In the genomic region with DNA sequence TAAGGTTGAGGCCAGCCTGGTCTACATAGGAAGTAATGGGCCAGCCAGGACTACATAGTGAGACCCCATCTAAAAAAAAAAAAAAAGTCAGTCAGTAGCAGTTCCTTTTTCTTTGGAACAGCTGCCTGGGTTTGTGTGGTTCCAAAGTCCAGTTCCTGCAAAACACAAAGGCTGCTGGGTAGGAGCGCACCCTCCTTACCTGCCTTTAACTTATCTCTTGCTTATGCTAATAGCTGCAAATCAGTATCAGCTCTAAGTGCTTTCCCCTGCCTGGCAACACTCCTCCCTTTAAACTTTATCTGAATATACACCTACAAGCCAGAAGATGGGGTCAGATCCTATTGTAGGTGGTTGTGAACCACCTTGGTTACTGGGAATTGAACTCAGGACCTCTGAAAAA, we compare ENCODE assay signal across 26 mouse cellular contexts. TPM values are rescaled to one million over a fixed set of nuclear protein-coding genes. Genes with fewer than 3 reads are reported as not detected.
DNase-seq lines count a peak whose midpoint lies in the region; ATAC-seq and TF ChIP-seq lines count a peak whose summit lies in the region.
"Had no signal": no experiment of that assay in that cellular context is flagged by ENCODE, and none has a peak within 500 bp of the region (broad histone marks: within the 10 kb centered on the region; RNA-seq: fewer than 3 reads in every experiment).

No protein-coding gene starts in this region.

- peak overlapping the region; percentile 24; the same call in 1 of the 2 replicates for H3K27ac ChIP-seq in liver, embryonic 15.5 days (replicated peaks)
- H3K27ac ChIP-seq in liver, embryonic 12.5 days: no peak overlapping the region
- peak overlapping the region; percentile 32; the same call in 1 of the 2 replicates for H3K27ac ChIP-seq in bone marrow macrophage, adult 2 months (ENCODE audit: insufficient read depth, low read depth, low read length)
- peak overlapping the region; percentile 51; the same call in 1 of the 2 replicates for H3K27ac ChIP-seq in stomach, embryonic 15.5 days
- H3K27ac ChIP-seq: embryonic facial prominence, embryonic 12.5 days; heart, embryonic 13.5 days; hindbrain, embryonic 12.5 days; limb, embryonic 10.5 days; midbrain, embryonic 12.5 days; neural tube, embryonic 15.5 days had no signal

- H3K36me3 ChIP-seq in liver, embryonic 15.5 days (replicated peaks): no peaks in the 10 kb centered on the region
- H3K36me3 ChIP-seq in liver, embryonic 12.5 days: no peaks in the 10 kb centered on the region
- no peaks in the 10 kb centered on the region for H3K36me3 ChIP-seq in stomach, embryonic 15.5 days
- H3K36me3 ChIP-seq: embryonic facial prominence, embryonic 12.5 days; heart, embryonic 13.5 days; limb, embryonic 10.5 days; midbrain, embryonic 12.5 days; neural tube, embryonic 15.5 days had no signal

- ATAC-seq in liver, embryonic 15.5 days (ENCODE audit: insufficient read depth): no peak
- no peak for ATAC-seq in liver, embryonic 12.5 days
- ATAC-seq in stomach, embryonic 15.5 days (ENCODE audit: insufficient read depth, low FRiP score, low read depth): peak; percentile 71
- ATAC-seq: forebrain, postnatal 0 days; Patski had no signal

- H3K4me2 ChIP-seq in liver, embryonic 15.5 days: no peak overlapping the region
- no peak overlapping the region for H3K4me2 ChIP-seq in liver, embryonic 12.5 days
- H3K4me2 ChIP-seq in stomach, embryonic 15.5 days: no peak overlapping the region
- H3K4me2 ChIP-seq: embryonic facial prominence, embryonic 12.5 days; heart, embryonic 13.5 days; hindbrain, embryonic 12.5 days; midbrain, embryonic 12.5 days; neural tube, embryonic 15.5 days had no signal

- TF ChIP-seq CTCF in bone marrow macrophage, adult 2 months (IDR thresholded peaks at IDR 0.05; ENCODE audit: low read depth, low read length): no peak

- no peaks in the 10 kb centered on the region for H3K27me3 ChIP-seq in liver, embryonic 15.5 days
- no peaks in the 10 kb centered on the region for H3K27me3 ChIP-seq in liver, embryonic 12.5 days (replicated peaks)
- H3K27me3 ChIP-seq in stomach, embryonic 15.5 days (replicated peaks): no peaks in the 10 kb centered on the region
- H3K27me3 ChIP-seq: embryonic facial prominence, embryonic 12.5 days; heart, embryonic 13.5 days; Patski had no signal

- no peak for DNase-seq in Muller cell, postnatal 12 days (ENCODE audit: inconsistent ontology term)
- no peak for DNase-seq in urinary bladder, adult 2 months (ENCODE audit: low spot score)
- no peak for DNase-seq in embryo, embryonic 9.5 days (ENCODE audit: extremely low spot score)
- DNase-seq: adrenal gland, postnatal 10 days; cerebellum, adult 9-10 months; forebrain, postnatal 0 days; gastrocnemius, postnatal 25 days; heart, adult 18-20 months; heart, postnatal 14 days; kidney, adult 9 months; kidney, postnatal 14 days; liver; lung, adult 2 months; thymus, postnatal 36 days had no signal

- no peak overlapping the region for H3K9ac ChIP-seq in liver, embryonic 15.5 days
- H3K9ac ChIP-seq in liver, embryonic 12.5 days: no peak overlapping the region
- no peak overlapping the region for H3K9ac ChIP-seq in stomach, embryonic 15.5 days
- H3K9ac ChIP-seq: embryonic facial prominence, embryonic 12.5 days; forebrain, postnatal 0 days; heart, embryonic 13.5 days; hindbrain, embryonic 12.5 days; midbrain, embryonic 12.5 days; neural tube, embryonic 15.5 days had no signal

- no peak overlapping the region for H3K4me3 ChIP-seq in liver, embryonic 15.5 days (replicated peaks)
- H3K4me3 ChIP-seq in liver, embryonic 12.5 days: no peak overlapping the region
- no peak overlapping the region for H3K4me3 ChIP-seq in bone marrow macrophage, adult 2 months (ENCODE audit: insufficient read depth, low read length)
- no peak overlapping the region for H3K4me3 ChIP-seq in stomach, embryonic 15.5 days (replicated peaks)
- H3K4me3 ChIP-seq: embryonic facial prominence, embryonic 12.5 days; heart, embryonic 13.5 days; hindbrain, embryonic 12.5 days; limb, embryonic 10.5 days; midbrain, embryonic 12.5 days; neural tube, embryonic 15.5 days had no signal

- TF ChIP-seq POLR2A in bone marrow macrophage, adult 2 months (IDR thresholded peaks at IDR 0.05; ENCODE audit: borderline replicate concordance, low read depth, low read length): no peak

- H3K9me3 ChIP-seq in liver, embryonic 15.5 days (replicated peaks): no peaks in the 10 kb centered on the region
- H3K9me3 ChIP-seq in liver, embryonic 12.5 days (replicated peaks): no peaks in the 10 kb centered on the region
- no peaks in the 10 kb centered on the region for H3K9me3 ChIP-seq in stomach, embryonic 15.5 days
- H3K9me3 ChIP-seq: embryonic facial prominence, embryonic 12.5 days; heart, embryonic 13.5 days; hindbrain, embryonic 12.5 days; limb, embryonic 10.5 days; midbrain, embryonic 12.5 days; neural tube, embryonic 15.5 days had no signal

- 81% methylated on average over 1 of the region's 1 CpGs for WGBS in liver, embryonic 15.5 days (ENCODE audit: insufficient replicate concordance)
- WGBS in liver, embryonic 12.5 days (ENCODE audit: insufficient replicate concordance): 88% methylated on average over 1 of the region's 1 CpGs
- 74% methylated on average over 1 of the region's 1 CpGs for WGBS in stomach, embryonic 15.5 days

- H3K4me1 ChIP-seq in liver, embryonic 15.5 days (replicated peaks): peaks cover 63% of the 10 kb centered on the region
- peaks cover 50% of the 10 kb centered on the region for H3K4me1 ChIP-seq in liver, embryonic 12.5 days
- peaks cover 29% of the 10 kb centered on the region for H3K4me1 ChIP-seq in bone marrow macrophage, adult 2 months (ENCODE audit: control insufficient read depth, insufficient read depth, low read length)
- H3K4me1 ChIP-seq in stomach, embryonic 15.5 days: peaks cover 13% of the 10 kb centered on the region

RNA-seq across cellular contexts. Expression of a gene that starts 1.7 kb away (rescaled TPM):
- 15.4 and 18.7 TPM in 2 replicates for polyA plus RNA-seq in liver, embryonic 15.5 days (2015; fragmentation: Nextera tagmentation; extraction: Ambion mirVana)
- polyA plus RNA-seq in liver, embryonic 12.5 days (2016; fragmentation: Nextera tagmentation; extraction: Ambion mirVana): 17.5 and 18.6 TPM in 2 replicates
- 73.6 and 74.7 TPM in 2 replicates for polyA plus RNA-seq in bone marrow macrophage, adult 2 months (2012; ENCODE audit: insufficient read depth, insufficient read length, missing spikeins)
- polyA plus RNA-seq in stomach, embryonic 15.5 days (2015; fragmentation: Nextera tagmentation; extraction: Ambion mirVana): 68.3 and 73.4 TPM in 2 replicates
- 91.2 and 120 TPM in 2 replicates for polyA plus RNA-seq in urinary bladder, adult 2 months (2012; rRNA removed)

RNA-seq across cellular contexts. Expression of a gene that starts 22.4 kb away (rescaled TPM):
- 32.0 and 34.7 TPM in 2 replicates for polyA plus RNA-seq in liver, embryonic 15.5 days (2015; fragmentation: Nextera tagmentation; extraction: Ambion mirVana)
- polyA plus RNA-seq in liver, embryonic 12.5 days (2016; fragmentation: Nextera tagmentation; extraction: Ambion mirVana): 45.7 and 48.7 TPM in 2 replicates
- polyA plus RNA-seq in bone marrow macrophage, adult 2 months (2012; ENCODE audit: insufficient read depth, insufficient read length, missing spikeins): 37.6 and 37.8 TPM in 2 replicates
- 117 and 124 TPM in 2 replicates for polyA plus RNA-seq in stomach, embryonic 15.5 days (2015; fragmentation: Nextera tagmentation; extraction: Ambion mirVana)
- 60.6 and 61.9 TPM in 2 replicates for polyA plus RNA-seq in urinary bladder, adult 2 months (2012; rRNA removed)

RNA-seq across cellular contexts. Expression of a gene that starts 22.6 kb away (rescaled TPM):
- polyA plus RNA-seq in liver, embryonic 15.5 days (2015; fragmentation: Nextera tagmentation; extraction: Ambion mirVana): 93.1 and 113 TPM in 2 replicates
- polyA plus RNA-seq in liver, embryonic 12.5 days (2016; fragmentation: Nextera tagmentation; extraction: Ambion mirVana): 119 and 120 TPM in 2 replicates
- 104 and 124 TPM in 2 replicates for polyA plus RNA-seq in bone marrow macrophage, adult 2 months (2012; ENCODE audit: insufficient read depth, insufficient read length, missing spikeins)
- 229 and 235 TPM in 2 replicates for polyA plus RNA-seq in stomach, embryonic 15.5 days (2015; fragmentation: Nextera tagmentation; extraction: Ambion mirVana)
- polyA plus RNA-seq in urinary bladder, adult 2 months (2012; rRNA removed): 131 and 137 TPM in 2 replicates

RNA-seq across cellular contexts. Expression of a gene that starts 28.8 kb away (rescaled TPM):
- 0.29 and 0.68 TPM in 2 replicates for polyA plus RNA-seq in liver, embryonic 15.5 days (2015; fragmentation: Nextera tagmentation; extraction: Ambion mirVana)
- 1.2 and 1.5 TPM in 2 replicates for polyA plus RNA-seq in liver, embryonic 12.5 days (2016; fragmentation: Nextera tagmentation; extraction: Ambion mirVana)
- not detected in 2 replicates for polyA plus RNA-seq in bone marrow macrophage, adult 2 months (2012; ENCODE audit: insufficient read depth, insufficient read length, missing spikeins)
- polyA plus RNA-seq in stomach, embryonic 15.5 days (2015; fragmentation: Nextera tagmentation; extraction: Ambion mirVana): 1.1 and 1.3 TPM in 2 replicates
- 1.6 TPM in 2 replicates for polyA plus RNA-seq in urinary bladder, adult 2 months (2012; rRNA removed)
- polyA plus RNA-seq: embryonic facial prominence, embryonic 12.5 days; forebrain, embryonic 11.5 days; forebrain, postnatal 0 days; midbrain, embryonic 12.5 days; neural tube, embryonic 15.5 days had no signal

RNA-seq across cellular contexts. Expression of a gene that starts 54.8 kb away (rescaled TPM):
- 0.06 TPM in 1 of 2 replicates, not detected in the other for polyA plus RNA-seq in liver, embryonic 15.5 days (2015; fragmentation: Nextera tagmentation; extraction: Ambion mirVana)
- polyA plus RNA-seq in liver, embryonic 12.5 days (2016; fragmentation: Nextera tagmentation; extraction: Ambion mirVana): 0.11 and 0.14 TPM in 2 replicates
- 0.60 and 0.76 TPM in 2 replicates for polyA plus RNA-seq in bone marrow macrophage, adult 2 months (2012; ENCODE audit: insufficient read depth, insufficient read length, missing spikeins)
- 0.53 and 0.55 TPM in 2 replicates for polyA plus RNA-seq in stomach, embryonic 15.5 days (2015; fragmentation: Nextera tagmentation; extraction: Ambion mirVana)
- 2.7 and 2.9 TPM in 2 replicates for polyA plus RNA-seq in urinary bladder, adult 2 months (2012; rRNA removed)
